Mouse (Mus musculus) myocyte (in vitro differentiated cells): ENCODE measurements around the gene Prr15l. TPM values are rescaled to one million over a fixed set of nuclear protein-coding genes. Genes with fewer than 3 reads are reported as not detected.

Experiments
- H3K27me3 ChIP-seq: one replicate; pipeline ENCODE4 v1.6.1; 2011; ENCODE audit not compliant: control insufficient read depth, insufficient read depth, insufficient read length
- H3K36me3 ChIP-seq: one replicate; pipeline ENCODE4 v1.6.1; 2011; ENCODE audit not compliant: control insufficient read depth, insufficient read depth
- H3K4me2 ChIP-seq: one replicate; pipeline ENCODE4 v1.6.1; 2011; ENCODE audit warnings: low read depth, control low read depth
- H3K4me3 ChIP-seq: one replicate; pipeline ENCODE4 v1.5.1; 2011; ENCODE audit warnings: mild to moderate bottlenecking, control low read depth, moderate library complexity
- H3K79me2 ChIP-seq: one replicate; pipeline ENCODE4 v1.6.1; 2011; ENCODE audit not compliant: control insufficient read depth, insufficient read depth
- H3ac ChIP-seq: one replicate; pipeline ENCODE4 v1.6.1; 2011; ENCODE audit not compliant: control insufficient read depth, insufficient read length
- CEBPB ChIP-seq: IDR thresholded peaks from 2 replicates; pipeline ENCODE4 v1.6.1; 2011; ENCODE audit warnings: mild to moderate bottlenecking, moderate library complexity; ENCODE audit not compliant: poor library complexity, insufficient read depth, severe bottlenecking
- E2F4 ChIP-seq: IDR thresholded peaks from one replicate; pipeline ENCODE4 v1.6.1; 2011; ENCODE audit warnings: mild to moderate bottlenecking, control low read depth, moderate library complexity; ENCODE audit not compliant: insufficient read depth
- MAX ChIP-seq: IDR thresholded peaks from one replicate; pipeline ENCODE4 v1.6.1; 2011; ENCODE audit warnings: low read depth, mild to moderate bottlenecking, control low read depth
- MYOD1 ChIP-seq, 3 experiments: IDR thresholded peaks; one replicate each; pipeline ENCODE4 v1.6.1; 2011; ENCODE audit warnings: control low read depth in 2 of 3, low read depth in 2 of 3, mild to moderate bottlenecking in 2 of 3, moderate library complexity in 1 of 3; ENCODE audit not compliant: insufficient read length in 2 of 3, control insufficient read depth in 1 of 3
- MYOG ChIP-seq, 3 experiments: IDR thresholded peaks; one replicate each; pipeline ENCODE4 v1.6.1; 2011; ENCODE audit warnings: control low read depth in 2 of 3, low read depth in 2 of 3, mild to moderate bottlenecking in 2 of 3; ENCODE audit not compliant: insufficient read length in 2 of 3, control insufficient read depth in 1 of 3, insufficient read depth in 1 of 3
- POLR2A ChIP-seq: IDR thresholded peaks from one replicate; pipeline ENCODE4 v1.6.1; 2011; ENCODE audit warnings: low read depth, mild to moderate bottlenecking, control low read depth, moderate library complexity; ENCODE audit not compliant: insufficient read length
- POLR2AphosphoS2 ChIP-seq: IDR thresholded peaks from one replicate; pipeline ENCODE4 v1.6.1; 2011; ENCODE audit warnings: low read depth, control low read depth; ENCODE audit not compliant: insufficient read length
- REST ChIP-seq: IDR thresholded peaks from one replicate; pipeline ENCODE4 v1.6.1; 2011; ENCODE audit warnings: mild to moderate bottlenecking, control low read depth, moderate library complexity; ENCODE audit not compliant: insufficient read depth, insufficient read length
- SRF ChIP-seq: IDR thresholded peaks from one replicate; pipeline ENCODE4 v1.6.1; 2011; ENCODE audit warnings: low read depth; ENCODE audit not compliant: control insufficient read depth, insufficient read length
- TCF12 ChIP-seq: IDR thresholded peaks from one replicate; pipeline ENCODE4 v1.6.1; 2011; ENCODE audit warnings: mild to moderate bottlenecking, control low read depth; ENCODE audit not compliant: poor library complexity, insufficient read depth, severe bottlenecking
- TCF3 ChIP-seq: IDR thresholded peaks from one replicate; pipeline ENCODE4 v1.6.1; 2011; ENCODE audit warnings: low read depth, control low read depth; ENCODE audit not compliant: insufficient read length
- USF1 ChIP-seq: IDR thresholded peaks from one replicate; pipeline ENCODE4 v1.6.1; 2011; ENCODE audit warnings: low read depth, mild to moderate bottlenecking, control low read depth, moderate library complexity
- polyA plus RNA-seq: library from polyadenylated mRNA; unstranded; fragments of >200 nt; fragmentation: generic; extraction: Trizol; gene quantifications from one replicate; pipeline ENCODE4 v1.2.1, GENCODE M21; 2012; ENCODE audit warnings: missing spikeins

Prr15l gene
- polyA plus RNA-seq, 1 experiment = 0.07 TPM

DNA sequence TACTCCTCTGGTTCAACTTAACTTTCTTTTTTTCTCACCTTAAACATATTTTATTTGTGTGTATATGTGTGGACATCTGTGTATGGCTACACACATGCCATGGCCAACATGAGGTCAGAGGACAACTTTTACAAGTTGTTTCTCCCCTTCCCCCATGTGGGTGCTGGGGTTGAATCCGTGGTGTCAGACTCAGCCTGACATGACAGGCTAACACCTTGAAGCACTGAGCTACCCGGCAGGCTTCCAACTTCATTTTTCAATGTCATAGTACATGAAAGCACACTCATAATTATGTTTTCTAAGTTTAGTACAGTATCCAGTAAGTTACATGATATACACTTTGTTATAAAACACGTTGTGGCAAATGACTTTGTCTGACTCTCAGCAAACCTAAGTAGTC, 42.4 kb downstream of the Prr15l start:
- TF ChIP-seq USF1 (no peak), POLR2AphosphoS2 (no peak), POLR2A (no peak), MAX (no peak), TCF12 (no peak)
- peaks cover 64% of the 10 kb centered on the region for H3K79me2 ChIP-seq
- H3ac ChIP-seq = no peak overlapping the region
- H3K36me3 ChIP-seq = no peaks in the 10 kb centered on the region
- no peak overlapping the region for H3K4me3 ChIP-seq
- H3K4me2 ChIP-seq = peak overlapping the region; percentile 61
- no peaks in the 10 kb centered on the region for H3K27me3 ChIP-seq

GRCm38 (mm10) chr11:96972906-96973305, 45.0 kb downstream of the Prr15l start:
- H3K4me2 ChIP-seq = peak overlapping the region; percentile 43
- no peaks in the 10 kb centered on the region for H3K36me3 ChIP-seq
- H3K79me2 ChIP-seq = peaks cover 62% of the 10 kb centered on the region
- H3K27me3 ChIP-seq = no peaks in the 10 kb centered on the region
- H3ac ChIP-seq = no peak overlapping the region
- no peak overlapping the region for H3K4me3 ChIP-seq
- TF ChIP-seq TCF3 (no peak), E2F4 (no peak), TCF12 (no peak), USF1 (no peak), POLR2AphosphoS2 (no peak), POLR2A (no peak), SRF (no peak), CEBPB (peak; percentile 47)

DNA sequence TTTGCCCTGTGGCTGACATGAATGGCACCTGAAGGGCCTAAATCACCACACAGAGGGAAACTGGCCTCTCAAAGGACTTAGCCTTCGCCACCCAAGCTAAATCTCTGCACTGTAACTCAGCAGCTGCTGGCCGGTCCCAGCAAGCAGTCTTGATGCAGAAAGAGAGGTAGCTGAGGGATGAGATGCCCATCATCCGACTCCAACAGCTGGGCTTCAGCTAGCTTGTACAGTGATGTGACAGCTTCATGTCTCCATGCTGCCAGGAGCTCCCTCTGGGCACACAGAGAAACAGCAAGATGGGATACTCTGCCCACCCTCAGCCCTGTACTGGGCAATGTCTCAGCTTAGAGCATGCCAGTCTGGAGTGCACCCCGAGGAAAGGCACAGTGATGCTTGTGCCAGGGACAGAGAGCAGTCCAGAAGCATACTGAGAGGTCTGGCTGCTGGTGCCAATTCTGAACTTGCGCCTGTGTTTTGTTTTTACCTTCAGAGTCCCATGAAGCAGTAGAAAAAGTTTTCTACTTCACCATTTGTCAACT, 45.6 kb downstream of the Prr15l start:
- no peak overlapping the region for H3ac ChIP-seq
- no peaks in the 10 kb centered on the region for H3K36me3 ChIP-seq
- peak overlapping the region; percentile 43 for H3K4me2 ChIP-seq
- H3K27me3 ChIP-seq = no peaks in the 10 kb centered on the region
- TF ChIP-seq MYOD1 (IDR thresholded peaks at IDR 0.05; ENCODE audit: control insufficient read depth in 1 of 3, insufficient read length in 2 of 3, low read depth in 2 of 3) (peak in 2 of 3 experiments; percentile 64 to 84), E2F4 (no peak)
- no peak overlapping the region for H3K4me3 ChIP-seq
- peaks cover 56% of the 10 kb centered on the region for H3K79me2 ChIP-seq

DNA sequence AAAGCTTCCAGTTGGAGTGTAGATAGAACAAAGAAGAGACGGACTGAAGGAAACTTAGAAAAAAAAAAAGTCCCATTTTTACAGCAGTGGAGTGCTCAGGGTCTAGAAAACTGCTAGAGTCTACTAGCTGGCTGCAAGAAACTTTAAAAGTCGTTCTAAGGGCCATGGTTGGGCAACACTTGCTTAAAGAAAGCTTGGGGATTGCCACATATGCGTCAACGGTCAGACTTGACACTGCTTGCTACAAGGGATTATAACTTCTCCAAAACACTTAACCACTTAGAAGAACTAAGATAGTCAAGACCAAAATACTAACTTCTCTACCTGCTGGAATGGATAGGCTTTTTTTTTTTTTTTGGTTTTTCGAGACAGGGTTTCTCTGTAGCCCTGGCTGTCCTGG, 46.9 kb downstream of the Prr15l start:
- no peak overlapping the region for H3ac ChIP-seq
- TF ChIP-seq TCF3 (no peak), CEBPB (no peak), USF1 (no peak), MAX (no peak), TCF12 (no peak), POLR2A (no peak), MYOG (IDR thresholded peaks at IDR 0.05; ENCODE audit: control insufficient read depth in 1 of 3, insufficient read depth in 1 of 3, insufficient read length in 2 of 3, low read depth in 2 of 3) (no peak), E2F4 (no peak), REST (no peak), SRF (no peak), MYOD1 (IDR thresholded peaks at IDR 0.05; ENCODE audit: control insufficient read depth in 1 of 3, insufficient read length in 2 of 3, low read depth in 2 of 3) (no peak), POLR2AphosphoS2 (no peak)
- H3K4me2 ChIP-seq = no peak overlapping the region
- H3K4me3 ChIP-seq = no peak overlapping the region
- peaks cover 47% of the 10 kb centered on the region for H3K79me2 ChIP-seq
- H3K27me3 ChIP-seq = no peaks in the 10 kb centered on the region
- no peaks in the 10 kb centered on the region for H3K36me3 ChIP-seq

GRCm38 (mm10) chr11:96975511-96976378, 47.8 kb downstream of the Prr15l start:
- peak; percentile 21 for TF ChIP-seq POLR2AphosphoS2
- TF ChIP-seq MAX = no peak
- peaks cover 45% of the 10 kb centered on the region for H3K79me2 ChIP-seq
- peak overlapping the region; percentile 44 for H3K4me3 ChIP-seq
- no peak overlapping the region for H3ac ChIP-seq
- H3K27me3 ChIP-seq = no peaks in the 10 kb centered on the region
- H3K4me2 ChIP-seq = peak overlapping the region; percentile 100
- no peaks in the 10 kb centered on the region for H3K36me3 ChIP-seq

DNA sequence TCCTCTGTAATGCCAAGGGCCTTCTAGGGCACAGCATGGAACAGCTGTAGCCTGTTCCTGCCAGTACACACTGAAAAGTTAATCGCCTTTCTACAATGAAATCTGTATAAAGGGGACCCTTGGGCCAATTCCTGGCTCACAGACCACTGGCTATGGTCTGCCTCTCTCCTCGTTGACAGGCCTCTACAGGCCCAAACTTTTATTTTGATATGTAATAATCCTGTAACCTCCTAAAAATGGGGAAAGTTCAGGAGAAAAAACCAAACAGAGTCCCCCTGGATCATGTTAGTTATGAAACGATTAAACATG, 48.4 kb downstream of the Prr15l start:
- TF ChIP-seq MAX (no peak), MYOD1 (IDR thresholded peaks at IDR 0.05; ENCODE audit: control insufficient read depth in 1 of 3, insufficient read length in 2 of 3, low read depth in 2 of 3) (peak in 1 of 3 experiments; percentile 29)
- Histone ChIP-seq H3K4me3 (peak overlapping the region; percentile 44), H3K79me2 (peaks cover 40% of the 10 kb centered on the region), H3K27me3 (no peaks in the 10 kb centered on the region), H3K36me3 (no peaks in the 10 kb centered on the region), H3K4me2 (peak overlapping the region; percentile 100), H3ac (peak overlapping the region; percentile 91)
